In genomic region chr6:142317106-142317505, GRCm38 (mm10) we compare ENCODE assay signal across 41 mouse cellular contexts. TPM values are rescaled to one million over a fixed set of nuclear protein-coding genes. Genes with fewer than 3 reads are reported as not detected.
"Had no signal": no experiment of that assay in that cellular context is flagged by ENCODE, and none has a peak within 500 bp of the region (broad histone marks: within the 10 kb centered on the region; RNA-seq: fewer than 3 reads in every experiment).

No protein-coding gene starts in this region.

- H3K4me3 ChIP-seq: gastrocnemius, adult 2 months; heart, embryonic 13.5 days; heart, embryonic 15.5 days; hindbrain, embryonic 13.5 days; hindbrain, embryonic 15.5 days; kidney, embryonic 15.5 days; limb, embryonic 13.5 days; limb, embryonic 15.5 days; liver, embryonic 13.5 days had no signal

- H3K9me3 ChIP-seq: heart, embryonic 13.5 days; heart, embryonic 15.5 days; hindbrain, embryonic 13.5 days; hindbrain, embryonic 15.5 days; kidney, embryonic 15.5 days; limb, embryonic 13.5 days; limb, embryonic 15.5 days; liver, embryonic 13.5 days had no signal

- ATAC-seq: hindbrain, postnatal 0 days; intestine, embryonic 16.5 days had no signal

- DNase-seq: gastrocnemius, adult 2 months; gastrocnemius, postnatal 10 days; gastrocnemius, postnatal 25 days; heart, adult 18-20 months; heart, postnatal 14 days; heart, postnatal 36 days; kidney, adult 11 months; kidney, adult 2 months; kidney, adult 9 months; kidney, postnatal 14 days; kidney, postnatal 36 days; layer of hippocampus, adult 9-11 months; layer of hippocampus, postnatal 36 days; left cerebral cortex, postnatal 4 days; liver, embryonic 13.5 days had no signal

- H3K36me3 ChIP-seq: heart, embryonic 13.5 days; heart, embryonic 15.5 days; hindbrain, embryonic 13.5 days; hindbrain, embryonic 15.5 days; kidney, embryonic 15.5 days; limb, embryonic 13.5 days; limb, embryonic 15.5 days; liver, embryonic 13.5 days had no signal

- H3K27me3 ChIP-seq: heart, embryonic 13.5 days; heart, embryonic 15.5 days; hindbrain, embryonic 13.5 days; hindbrain, embryonic 15.5 days; kidney, embryonic 15.5 days; limb, embryonic 13.5 days; limb, embryonic 15.5 days; liver, embryonic 13.5 days had no signal

- H3K4me1 ChIP-seq: heart, embryonic 13.5 days; heart, embryonic 15.5 days; hindbrain, embryonic 13.5 days; hindbrain, embryonic 15.5 days; kidney, embryonic 15.5 days; limb, embryonic 13.5 days; limb, embryonic 15.5 days; liver, embryonic 13.5 days had no signal

RNA-seq across cellular contexts. Expression of gene Slco1a5, which starts 5.7 kb away (rescaled TPM):
- total RNA-seq: gastrocnemius, adult 2 months; gastrocnemius, postnatal 10 days; gastrocnemius, postnatal 25 days; gastrocnemius, postnatal 4 days; granulocyte monocyte progenitor cell, adult 5-6 weeks; heart, adult 18-20 months; heart, adult 8-10 months; heart, postnatal 14 days; heart, postnatal 36 days; hematopoietic stem cell, adult 5-6 weeks; layer of hippocampus, adult 18-20 months; layer of hippocampus, postnatal 36 days; left cerebral cortex, adult 18-20 months; left cerebral cortex, adult 8-10 months had no signal
- polyA plus RNA-seq: heart, embryonic 11.5 days; heart, embryonic 13.5 days; heart, embryonic 15.5 days; heart, postnatal 0 days; intestine, embryonic 14.5 days; kidney, adult 2 months; large intestine, adult 2 months; limb, embryonic 11.5 days; limb, embryonic 13.5 days; liver, embryonic 11.5 days; liver, embryonic 13.5 days had no signal

RNA-seq across cellular contexts. Expression of gene Iapp, which starts 18.9 kb away (rescaled TPM):
- total RNA-seq: gastrocnemius, adult 2 months; gastrocnemius, postnatal 10 days; gastrocnemius, postnatal 25 days; gastrocnemius, postnatal 4 days; granulocyte monocyte progenitor cell, adult 5-6 weeks; heart, adult 18-20 months; heart, adult 8-10 months; heart, postnatal 14 days; heart, postnatal 36 days; hematopoietic stem cell, adult 5-6 weeks; hindbrain, postnatal 0 days; layer of hippocampus, adult 18-20 months; layer of hippocampus, adult 8-10 months; layer of hippocampus, postnatal 14 days; layer of hippocampus, postnatal 36 days; left cerebral cortex, adult 18-20 months; left cerebral cortex, adult 8-10 months; left cerebral cortex, postnatal 10 days; left cerebral cortex, postnatal 25 days; left cerebral cortex, postnatal 4 days had no signal
- polyA plus RNA-seq: heart, embryonic 11.5 days; heart, embryonic 13.5 days; heart, embryonic 15.5 days; heart, postnatal 0 days; hindbrain, embryonic 15.5 days; kidney, adult 2 months; kidney, embryonic 15.5 days; limb, embryonic 11.5 days; limb, embryonic 13.5 days; limb, embryonic 15.5 days; liver, embryonic 11.5 days; liver, embryonic 13.5 days had no signal
